Mouse (Mus musculus) heart, postnatal 0 days (tissue): Measurements from ENCODE around the gene Tlx2.

Experiments used
- CTCF ChIP-seq: IDR thresholded peaks from 2 replicates; pipeline ENCODE4 v1.5.1; 2016; ENCODE audit warnings: antibody characterized with exemption, control low read depth, low read depth
- EP300 ChIP-seq: IDR thresholded peaks from 2 replicates; pipeline ENCODE4 v1.6.1; 2016; ENCODE audit warnings: antibody characterized with exemption, low read depth

- no peak for TF ChIP-seq CTCF
- peak; percentile 97 for TF ChIP-seq EP300
These were observed 15.8 kb downstream of the Tlx2 start, which contains the start of gene Aup1 for GRCm38 (mm10) chr6:83054074-83054851.
